Mouse (Mus musculus) intestine, postnatal 0 days (tissue): ENCODE data around the gene Cdc42bpa. TPM values are rescaled to one million over a fixed set of nuclear protein-coding genes. Genes with fewer than 3 reads are reported as not detected.

Experiments
- ATAC-seq: fragments of 200-750 bp; cut with Nextera tagmentation; 2 replicates; pipeline ENCODE4 v1.8.0; 2017; ENCODE audit warnings: mild to moderate bottlenecking, moderate TSS enrichment, moderate library complexity
- H3K27ac ChIP-seq: fragments of 300-500 bp; sonication (generic); 2 replicates; pipeline ENCODE4 v1.5.1; 2014; ENCODE audit warnings: mild to moderate bottlenecking, low read depth, low read length, moderate library complexity
- H3K27me3 ChIP-seq: fragments of 300-500 bp; sonication (generic); replicated peaks from 2 replicates; pipeline ENCODE4 v1.6.1; 2014; ENCODE audit warnings: low read length, mixed read lengths; ENCODE audit not compliant: control insufficient read depth, insufficient read depth
- H3K36me3 ChIP-seq: fragments of 300-500 bp; sonication (generic); 2 replicates; pipeline ENCODE4 v1.6.1; 2014; ENCODE audit warnings: mild to moderate bottlenecking, moderate library complexity; ENCODE audit not compliant: control insufficient read depth, insufficient read depth
- H3K4me1 ChIP-seq: fragments of 300-500 bp; sonication (generic); replicated peaks from 2 replicates; pipeline ENCODE4 v1.6.1; 2014; ENCODE audit warnings: antibody characterized with exemption, low read length, mixed read lengths; ENCODE audit not compliant: control insufficient read depth, insufficient read depth
- H3K4me2 ChIP-seq: fragments of 300-500 bp; sonication (generic); replicated peaks from 2 replicates; pipeline ENCODE4 v1.6.1; 2014; ENCODE audit warnings: low read depth, mild to moderate bottlenecking, moderate library complexity
- H3K4me3 ChIP-seq: fragments of 300-500 bp; sonication (generic); 2 replicates; pipeline ENCODE4 v1.5.1; 2014; ENCODE audit warnings: low read depth, low read length
- H3K9ac ChIP-seq: fragments of 300-500 bp; sonication (generic); 2 replicates; pipeline ENCODE4 v1.6.1; 2014; ENCODE audit warnings: mild to moderate bottlenecking, low read depth, low read length
- H3K9me3 ChIP-seq: fragments of 300-500 bp; sonication (generic); 2 replicates; pipeline ENCODE4 v1.6.1; 2016; ENCODE audit warnings: mixed run types; ENCODE audit not compliant: control insufficient read depth
- CTCF ChIP-seq: sonication (generic); IDR thresholded peaks from 2 replicates; pipeline ENCODE4 v1.5.1; 2016; ENCODE audit warnings: low read depth, mild to moderate bottlenecking, control low read depth, antibody characterized with exemption, moderate library complexity
- WGBS: fragments of 180-500 bp; shearing (Covaris S2); extraction: QIAGEN DNeasy Blood & Tissue Kit; methylation state at CpG from one replicate; pipeline ENCODE4 v1.1.7; 2014; 5-methylcytosine and 5-hydroxymethylcytosine counted together
- polyA plus RNA-seq: library from polyadenylated mRNA; unstranded; fragments of >200 nt; fragmentation: Nextera tagmentation; extraction: Ambion mirVana; gene quantifications from 2 replicates; pipeline ENCODE4 v1.2.1, GENCODE M21; 2015

The Cdc42bpa gene
- polyA plus RNA-seq, 1 experiment from 2014 or later: 9.2 TPM

DNA sequence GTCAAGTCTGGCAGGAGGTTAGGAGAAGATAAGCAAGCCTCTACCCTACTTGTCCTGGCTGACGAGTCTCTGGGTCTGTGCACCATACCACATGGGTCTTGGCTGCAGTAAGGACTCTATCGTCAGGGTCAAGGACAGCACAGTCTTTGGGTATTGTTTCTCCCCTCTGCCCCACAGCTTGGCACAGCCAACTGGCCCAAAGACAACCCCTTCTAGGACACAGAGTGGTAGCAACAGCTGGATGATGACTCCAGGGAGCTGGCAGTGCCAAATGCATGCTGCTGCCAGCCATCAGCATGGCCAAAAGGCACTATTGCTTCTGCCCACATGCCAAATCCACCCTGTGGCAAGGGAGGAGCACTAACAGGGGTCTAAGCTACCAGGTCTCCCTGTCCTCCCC lies 211.6 kb downstream of the Cdc42bpa start:
- H3K36me3 ChIP-seq: peaks cover 42% of the 10 kb centered on the region
- no peak overlapping the region for H3K4me3 ChIP-seq
- WGBS: 83% methylated on average over 2 of the region's 2 CpGs
- H3K27me3 ChIP-seq: no peaks in the 10 kb centered on the region
- H3K27ac ChIP-seq: no peak overlapping the region
- TF ChIP-seq CTCF: no peak
- no peak overlapping the region for H3K4me2 ChIP-seq
- ATAC-seq: no peak
- 0 out of 2 replicates have a peak, but pooled peaks cover 3% of the 10 kb centered on the region for H3K4me1 ChIP-seq
- no peaks in the 10 kb centered on the region for H3K9me3 ChIP-seq
- H3K9ac ChIP-seq: no peak overlapping the region

DNA sequence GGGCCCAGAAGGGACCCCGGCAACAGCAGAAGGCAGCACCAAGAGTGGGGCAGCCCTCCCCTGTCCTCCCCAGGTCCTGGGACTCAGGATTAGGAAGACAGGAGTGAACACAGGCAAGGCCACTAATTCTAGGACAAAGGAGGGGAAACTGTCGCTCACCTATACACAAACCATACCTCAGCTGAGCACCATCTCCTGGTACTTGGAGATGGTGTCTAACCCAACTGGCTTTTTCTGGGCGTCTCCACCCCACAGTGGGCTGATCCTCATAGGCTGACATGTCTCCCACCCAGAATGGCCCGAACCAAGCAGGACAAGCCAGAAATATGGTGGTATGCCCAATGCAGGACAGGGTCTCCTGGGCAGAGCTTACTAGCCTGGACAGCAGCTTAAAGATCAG lies 212.3 kb downstream of the Cdc42bpa start:
- Histone ChIP-seq H3K9me3 (no peaks in the 10 kb centered on the region), H3K9ac (no peak overlapping the region), H3K4me3 (no peak overlapping the region), H3K4me2 (no peak overlapping the region), H3K27me3 (no peaks in the 10 kb centered on the region), H3K27ac (no peak overlapping the region), H3K4me1 (0 out of 2 replicates have a peak, but pooled peaks cover 3% of the 10 kb centered on the region), H3K36me3 (peaks cover 35% of the 10 kb centered on the region)
- no peak for TF ChIP-seq CTCF
- ATAC-seq: no peak
- WGBS: 96% methylated on average over 4 of the region's 4 CpGs

DNA sequence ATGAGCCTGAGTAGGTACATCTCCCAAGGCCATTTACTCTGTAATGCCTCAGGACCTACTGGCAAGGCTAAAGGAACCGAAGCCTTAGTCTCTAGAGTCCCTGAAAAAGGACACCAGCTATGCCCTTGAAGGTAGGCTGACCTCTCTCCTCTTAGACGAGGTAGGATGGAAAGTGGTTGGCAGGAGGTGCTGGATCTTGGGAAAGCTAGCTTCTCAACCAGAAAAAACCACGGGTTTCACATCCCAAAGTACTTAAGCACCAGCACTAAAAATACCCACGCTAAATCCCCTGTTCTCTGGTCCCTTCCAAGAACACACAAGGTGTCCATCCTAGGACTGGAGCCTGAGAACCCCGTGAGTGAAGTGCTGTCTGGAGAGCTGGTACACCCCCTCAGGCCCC lies 212.7 kb downstream of the Cdc42bpa start:
- H3K27ac ChIP-seq: no peak overlapping the region
- H3K27me3 ChIP-seq: no peaks in the 10 kb centered on the region
- H3K9me3 ChIP-seq: no peaks in the 10 kb centered on the region
- no peak for ATAC-seq
- peaks cover 31% of the 10 kb centered on the region for H3K36me3 ChIP-seq
- H3K9ac ChIP-seq: no peak overlapping the region
- H3K4me1 ChIP-seq: 0 out of 2 replicates have a peak, but pooled peaks cover 3% of the 10 kb centered on the region
- TF ChIP-seq CTCF: no peak
- 84% methylated on average over 5 of the region's 5 CpGs for WGBS
- H3K4me3 ChIP-seq: no peak overlapping the region
- no peak overlapping the region for H3K4me2 ChIP-seq

DNA sequence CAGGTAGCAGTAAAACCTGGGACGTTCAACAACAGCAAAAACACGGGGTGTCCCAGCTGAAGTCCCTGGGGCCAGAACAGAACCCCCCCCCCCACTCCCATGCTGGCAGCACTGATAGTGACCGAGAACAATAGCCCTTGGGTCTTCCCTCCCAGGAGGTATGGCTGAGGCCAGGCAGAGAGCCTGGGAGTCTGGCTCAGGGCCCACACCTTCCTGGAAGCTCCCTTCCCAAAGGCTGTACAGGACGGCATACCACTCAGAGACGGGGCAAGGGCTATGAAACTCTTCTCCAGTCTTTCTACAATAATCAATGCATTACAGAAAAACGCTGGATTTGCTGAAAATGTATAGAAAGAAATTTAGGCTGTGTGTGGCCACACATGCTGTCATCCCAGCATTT lies 214.4 kb downstream of the Cdc42bpa start:
- 63% methylated on average over 6 of the region's 6 CpGs for WGBS
- no peak for TF ChIP-seq CTCF
- no peak overlapping the region for H3K4me2 ChIP-seq
- 0 out of 2 replicates have a peak, but pooled peaks cover 3% of the 10 kb centered on the region for H3K4me1 ChIP-seq
- H3K27ac ChIP-seq: no peak overlapping the region
- no peak for ATAC-seq
- H3K27me3 ChIP-seq: no peaks in the 10 kb centered on the region
- H3K9ac ChIP-seq: no peak overlapping the region
- peaks cover 25% of the 10 kb centered on the region; the same call in 1 of the 2 replicates for H3K36me3 ChIP-seq
- no peaks in the 10 kb centered on the region for H3K9me3 ChIP-seq
- H3K4me3 ChIP-seq: no peak overlapping the region

DNA sequence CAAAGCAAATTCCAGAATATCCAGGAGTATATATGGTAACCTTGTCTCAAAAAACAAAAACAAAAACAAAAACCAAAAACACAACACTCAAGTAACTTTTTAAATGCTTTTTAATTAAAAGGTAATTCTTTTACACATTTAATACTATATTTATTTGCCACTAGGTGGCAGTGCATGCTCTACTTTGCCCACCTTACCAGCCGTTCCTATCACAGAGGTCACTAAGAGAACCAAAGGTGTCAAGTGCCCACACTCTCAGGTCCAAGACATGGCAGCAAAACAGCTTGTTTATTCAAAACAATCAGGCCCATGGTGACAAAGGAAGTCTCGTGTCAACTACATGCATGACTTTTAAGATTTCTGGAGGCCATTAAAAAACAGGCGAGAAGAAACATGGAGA lies 214.9 kb downstream of the Cdc42bpa start:
- no peak overlapping the region for H3K4me2 ChIP-seq
- H3K27me3 ChIP-seq: no peaks in the 10 kb centered on the region
- H3K9ac ChIP-seq: no peak overlapping the region
- TF ChIP-seq CTCF: peak; percentile 82
- ATAC-seq: peak; percentile 48
- peaks cover 23% of the 10 kb centered on the region; the same call in 1 of the 2 replicates for H3K36me3 ChIP-seq
- H3K9me3 ChIP-seq: no peaks in the 10 kb centered on the region
- 0 out of 2 replicates have a peak, but pooled peaks cover 3% of the 10 kb centered on the region for H3K4me1 ChIP-seq
- H3K4me3 ChIP-seq: no peak overlapping the region
- no peak overlapping the region for H3K27ac ChIP-seq
- 29% methylated on average over 3 of the region's 3 CpGs for WGBS

DNA sequence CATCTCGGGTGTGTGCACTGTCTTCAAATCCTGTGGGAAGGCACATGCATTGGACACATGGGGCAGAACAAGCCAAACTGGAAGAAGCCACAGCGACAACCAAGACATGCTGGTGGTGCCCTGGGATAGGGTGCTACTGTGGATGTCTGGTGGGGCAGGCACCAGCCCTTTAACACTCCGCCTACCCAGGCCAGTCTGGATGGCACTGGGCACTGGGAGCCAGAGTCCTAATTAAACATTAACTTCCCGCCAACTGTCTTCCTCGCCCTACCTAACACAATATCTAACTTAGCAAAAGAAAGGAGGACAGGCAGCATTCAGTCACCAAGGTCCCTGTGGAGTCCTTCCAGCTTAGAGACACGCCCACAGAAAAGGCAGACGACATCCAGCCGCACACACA lies 215.4 kb downstream of the Cdc42bpa start:
- H3K9me3 ChIP-seq: no peaks in the 10 kb centered on the region
- H3K27me3 ChIP-seq: no peaks in the 10 kb centered on the region
- 27% methylated on average over 8 of the region's 8 CpGs for WGBS
- H3K4me1 ChIP-seq: 0 out of 2 replicates have a peak, but pooled peaks cover 3% of the 10 kb centered on the region
- peak overlapping the region; percentile 2; the same call in 1 of the 2 replicates for H3K4me2 ChIP-seq
- peaks cover 21% of the 10 kb centered on the region; the same call in 1 of the 2 replicates for H3K36me3 ChIP-seq
- no peak overlapping the region; the same call in 1 of the 2 replicates for H3K27ac ChIP-seq
- peak; percentile 89 for ATAC-seq
- H3K4me3 ChIP-seq: no peak overlapping the region
- no peak overlapping the region for H3K9ac ChIP-seq
- no peak for TF ChIP-seq CTCF
